Mouse (Mus musculus) kidney, adult 2 months (tissue): ENCODE results near the gene Ccdc114.

Experiments used
- CTCF ChIP-seq: fragments of 200-500 bp; conservative IDR thresholded peaks from 2 replicates; pipeline ENCODE4 v1.5.1; 2011; ENCODE audit warnings: low read depth, mild to moderate bottlenecking, control low read depth, low read length, moderate library complexity, mixed read lengths; ENCODE audit not compliant: insufficient read depth, insufficient read length
- POLR2A ChIP-seq: fragments of 200-500 bp; IDR thresholded peaks from one replicate; pipeline ENCODE4 v1.6.1; 2011; ENCODE audit warnings: low read depth, low read length, control low read depth

DNA sequence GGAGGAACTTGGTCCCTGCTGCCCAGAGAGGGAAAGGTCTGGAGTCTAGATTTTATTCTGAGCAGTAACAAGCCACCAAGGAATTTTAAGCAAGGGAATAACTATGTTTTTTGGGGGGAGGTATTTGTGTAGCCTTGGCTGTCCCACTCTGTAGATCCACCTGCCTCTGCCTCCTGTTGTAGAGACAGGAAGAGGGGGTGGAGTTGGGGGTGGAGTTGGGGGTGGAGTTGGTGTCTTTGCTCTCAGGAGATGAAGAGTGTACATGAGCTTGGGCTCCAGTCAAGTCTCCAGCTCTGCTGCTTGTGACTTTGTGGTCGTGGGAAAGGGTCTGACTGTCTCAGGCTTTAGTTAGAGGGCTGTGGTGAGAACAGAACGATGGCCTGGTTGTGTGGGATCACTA is 42.9 kb upstream of the Ccdc114 start:
- TF ChIP-seq CTCF (no peak), POLR2A (no peak)
